Mouse (Mus musculus): ENCODE data around the gene Ang6. TPM values are rescaled to one million over a fixed set of nuclear protein-coding genes. Genes with fewer than 3 reads are reported as not detected.

Gene Ang6
- polyA plus RNA-seq, 1 experiment = not detected

Other genes starting within 250 kb of the Ang6 start
- not detected in 2 replicates for gene Gm8180, start 217.5 kb downstream of the Ang6 start, polyA plus RNA-seq (2012; ENCODE audit: insufficient read depth, insufficient read length, missing spikeins)
- not detected in 2 replicates for gene Ear1, start 126.8 kb downstream of the Ang6 start, polyA plus RNA-seq (2012; ENCODE audit: insufficient read depth, insufficient read length, missing spikeins)
- gene Ear10, start 78.7 kb downstream of the Ang6 start, polyA plus RNA-seq (2012; ENCODE audit: insufficient read depth, insufficient read length, missing spikeins) = not detected in 2 replicates
- not detected in 2 replicates for gene Gm8113, start 76.9 kb downstream of the Ang6 start, polyA plus RNA-seq (2012; ENCODE audit: insufficient read depth, insufficient read length, missing spikeins)
- not detected in 2 replicates for gene Ang5, start 45.2 kb downstream of the Ang6 start, polyA plus RNA-seq (2012; ENCODE audit: insufficient read depth, insufficient read length, missing spikeins)
- 2.2 TPM in 1 of 2 replicates, not detected in the other for gene Ear2, start 100.4 kb upstream of the Ang6 start, polyA plus RNA-seq (2012; ENCODE audit: insufficient read depth, insufficient read length, missing spikeins)
- gene Gm3327, start 121.6 kb upstream of the Ang6 start, polyA plus RNA-seq (2012; ENCODE audit: insufficient read depth, insufficient read length, missing spikeins) = not detected in 2 replicates
- gene Gm8212, start 195.4 kb upstream of the Ang6 start, polyA plus RNA-seq (2012; ENCODE audit: insufficient read depth, insufficient read length, missing spikeins) = not detected in 2 replicates
- not detected in 2 replicates for gene 4930503E14Rik, start 211.0 kb upstream of the Ang6 start, polyA plus RNA-seq (2012; ENCODE audit: insufficient read depth, insufficient read length, missing spikeins)